Mouse (Mus musculus): ENCODE results near the gene Tbx2. TPM values are rescaled to one million over a fixed set of nuclear protein-coding genes. Genes with fewer than 3 reads are reported as not detected.

The Tbx2 gene
- total and polyA plus RNA-seq, 3 experiments = 0.01 TPM; not detected in 2

- no peaks in the 10 kb centered on the region for H3K9me3 ChIP-seq (replicated peaks; ENCODE audit: insufficient read depth, low read length)
- no peak for TF ChIP-seq NELFE (IDR thresholded peaks at IDR 0.05; ENCODE audit: low read depth, low read length)
- no peak for TF ChIP-seq UBTF (IDR thresholded peaks at IDR 0.05; ENCODE audit: borderline replicate concordance, insufficient read depth, low read depth, low read length)
- TF ChIP-seq HCFC1 (IDR thresholded peaks at IDR 0.05; ENCODE audit: low read depth, low read length) = no peak
- no peak for TF ChIP-seq ZKSCAN1 (IDR thresholded peaks at IDR 0.05; ENCODE audit: low read depth, low read length)
- no peak for TF ChIP-seq MEF2A (IDR thresholded peaks at IDR 0.05; ENCODE audit: extremely low read depth, insufficient replicate concordance, low read depth, low read length, poor library complexity, severe bottlenecking)
- no peak for TF ChIP-seq MAZ (IDR thresholded peaks at IDR 0.05; ENCODE audit: low read depth, low read length)
- TF ChIP-seq CTCF (IDR thresholded peaks at IDR 0.05 in 2 of 3, conservative IDR thresholded peaks at IDR 0.05 in 1 of 3; ENCODE audit: control insufficient read depth in 1 of 3, insufficient read depth in 1 of 3, low read depth in 2 of 3, low read length in 3 of 3, poor library complexity in 1 of 3, severe bottlenecking in 1 of 3) = no peak
- TF ChIP-seq SIN3A (IDR thresholded peaks at IDR 0.05; ENCODE audit: low read length) = no peak
- no peak for TF ChIP-seq POLR2AphosphoS5 (IDR thresholded peaks at IDR 0.05; ENCODE audit: borderline replicate concordance, low read depth, low read length)
- no peak for TF ChIP-seq GATA1 (IDR thresholded peaks at IDR 0.05; ENCODE audit: low read depth, low read length)
- TF ChIP-seq MYB (IDR thresholded peaks at IDR 0.05; ENCODE audit: low read depth, low read length) = no peak
- TF ChIP-seq MYC (IDR thresholded peaks at IDR 0.05; ENCODE audit: low read depth, low read length) = no peak
- TF ChIP-seq RCOR1 (IDR thresholded peaks at IDR 0.05; ENCODE audit: low read depth, low read length) = no peak
- H3K36me3 ChIP-seq (ENCODE audit: control insufficient read depth in 1 of 2, insufficient read depth in 2 of 2, low read length in 2 of 2) = no peaks in the 10 kb centered on the region
- H3K9ac ChIP-seq (ENCODE audit: control insufficient read depth, low read depth, low read length, poor library complexity, severe bottlenecking) = no peak overlapping the region
- no peaks in the 10 kb centered on the region for H3K27me3 ChIP-seq (ENCODE audit: control insufficient read depth in 1 of 2, insufficient read depth in 2 of 2, low read length in 2 of 2)
- no peaks in the 10 kb centered on the region for H3K4me1 ChIP-seq (ENCODE audit: control insufficient read depth in 1 of 2, insufficient read depth in 2 of 2, low read length in 2 of 2)
- H3K27ac ChIP-seq (ENCODE audit: control insufficient read depth, low read depth, low read length) = no peak overlapping the region
- H3K4me3 ChIP-seq (ENCODE audit: control insufficient read depth in 1 of 2, insufficient read depth in 1 of 2, low read depth in 2 of 2, low read length in 2 of 2) = no peak overlapping the region
- H3K79me2 ChIP-seq (ENCODE audit: control insufficient read depth, insufficient read depth, low read length, poor library complexity) = no peaks in the 10 kb centered on the region
- DNase-seq (ENCODE audit: low read depth, low spot score) = no peak
Observed at GRCm38 (mm10) chr11:85812201-85812966, 20.0 kb upstream of the Tbx2 start.

DNA sequence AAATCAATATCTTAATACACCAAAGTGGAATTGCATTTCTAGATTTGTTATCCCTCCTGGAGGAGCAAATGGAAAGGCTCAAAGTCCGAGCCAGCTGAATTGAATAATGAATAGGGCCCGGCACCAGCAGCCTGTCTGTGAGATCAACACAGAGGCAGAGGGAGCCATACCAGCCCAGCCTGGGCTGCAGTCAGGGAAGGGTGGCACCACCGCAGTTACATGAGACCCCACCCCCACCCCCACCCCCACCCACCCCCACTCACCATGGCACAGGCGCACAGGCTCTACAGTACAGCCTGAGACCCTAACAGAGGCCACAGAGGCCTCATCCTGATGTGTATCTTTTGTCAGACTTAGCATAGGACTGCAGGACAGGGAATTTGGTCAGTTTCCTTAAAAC, 17.7 kb upstream of the Tbx2 start:
- Histone ChIP-seq H3K36me3 (ENCODE audit: control insufficient read depth in 1 of 2, insufficient read depth in 2 of 2, low read length in 2 of 2) (no peaks in the 10 kb centered on the region), H3K79me2 (ENCODE audit: control insufficient read depth, insufficient read depth, low read length, poor library complexity) (no peaks in the 10 kb centered on the region), H3K27ac (ENCODE audit: control insufficient read depth, low read depth, low read length) (no peak overlapping the region), H3K27me3 (ENCODE audit: control insufficient read depth in 1 of 2, insufficient read depth in 2 of 2, low read length in 2 of 2) (no peaks in the 10 kb centered on the region), H3K9ac (ENCODE audit: control insufficient read depth, low read depth, low read length, poor library complexity, severe bottlenecking) (no peak overlapping the region), H3K4me1 (ENCODE audit: control insufficient read depth in 1 of 2, insufficient read depth in 2 of 2, low read length in 2 of 2) (no peaks in the 10 kb centered on the region), H3K4me3 (ENCODE audit: control insufficient read depth in 1 of 2, insufficient read depth in 1 of 2, low read depth in 2 of 2, low read length in 2 of 2) (no peak overlapping the region), H3K9me3 (replicated peaks; ENCODE audit: insufficient read depth, low read length) (no peaks in the 10 kb centered on the region)
- no peak for TF ChIP-seq RAD21 (IDR thresholded peaks at IDR 0.05; ENCODE audit: low read depth, low read length)
- TF ChIP-seq ZKSCAN1 (IDR thresholded peaks at IDR 0.05; ENCODE audit: low read depth, low read length) = no peak
- no peak for TF ChIP-seq GATA1 (IDR thresholded peaks at IDR 0.05; ENCODE audit: low read depth, low read length)
- TF ChIP-seq SIN3A (IDR thresholded peaks at IDR 0.05; ENCODE audit: low read length) = no peak
- TF ChIP-seq ZC3H11A (IDR thresholded peaks at IDR 0.05; ENCODE audit: low read depth, low read length) = no peak
- no peak for TF ChIP-seq SMC3 (IDR thresholded peaks at IDR 0.05; ENCODE audit: low read depth, low read length)
- TF ChIP-seq MEF2A (IDR thresholded peaks at IDR 0.05; ENCODE audit: extremely low read depth, insufficient replicate concordance, low read depth, low read length, poor library complexity, severe bottlenecking) = no peak
- TF ChIP-seq TAL1 (IDR thresholded peaks at IDR 0.05; ENCODE audit: low read length) = no peak
- TF ChIP-seq POLR2AphosphoS5 (IDR thresholded peaks at IDR 0.05; ENCODE audit: borderline replicate concordance, low read depth, low read length) = no peak
- no peak for TF ChIP-seq MAFK (IDR thresholded peaks at IDR 0.05; ENCODE audit: borderline replicate concordance, low read depth, low read length)
- no peak for TF ChIP-seq BHLHE40 (IDR thresholded peaks at IDR 0.05; ENCODE audit: borderline replicate concordance, low read depth, low read length)
- TF ChIP-seq CTCF (IDR thresholded peaks at IDR 0.05 in 2 of 3, conservative IDR thresholded peaks at IDR 0.05 in 1 of 3; ENCODE audit: control insufficient read depth in 1 of 3, insufficient read depth in 1 of 3, low read depth in 2 of 3, low read length in 3 of 3, poor library complexity in 1 of 3, severe bottlenecking in 1 of 3) = no peak
- no peak for TF ChIP-seq POLR2AphosphoS2 (IDR thresholded peaks at IDR 0.05; ENCODE audit: low read length)
- no peak for TF ChIP-seq CHD2 (IDR thresholded peaks at IDR 0.05; ENCODE audit: low read length)
- no peak for TF ChIP-seq GABPA (IDR thresholded peaks at IDR 0.05; ENCODE audit: low read depth, low read length)
- TF ChIP-seq NRF1 (IDR thresholded peaks at IDR 0.05; ENCODE audit: insufficient read depth, low read depth, low read length, poor library complexity, severe bottlenecking) = no peak
- no peak for TF ChIP-seq POLR2A (IDR thresholded peaks at IDR 0.05; ENCODE audit: control insufficient read depth in 1 of 2, insufficient read depth in 1 of 2, low read depth in 1 of 2, low read length in 2 of 2, poor library complexity in 1 of 2)
- no peak for DNase-seq (ENCODE audit: low read depth, low spot score)

All from MEL (cell line).